Mouse (Mus musculus) intestine, embryonic 16.5 days (tissue): ENCODE results near the gene Siah1a. TPM values are rescaled to one million over a fixed set of nuclear protein-coding genes. Genes with fewer than 3 reads are reported as not detected.
A peak's percentile ranks its signal among the peaks of the same experiment; 100 is the strongest.

Source experiments
- ATAC-seq: fragments of 200-750 bp; cut with Nextera tagmentation; 2 replicates; pipeline ENCODE4 v1.8.0; 2017; ENCODE audit warnings: moderate TSS enrichment, moderate library complexity
- H3K27ac ChIP-seq: fragments of 300-500 bp; sonication (generic); 2 replicates; pipeline ENCODE4 v1.5.1; 2014; ENCODE audit warnings: mild to moderate bottlenecking, low read length
- H3K27me3 ChIP-seq: fragments of 300-500 bp; sonication (generic); replicated peaks from 2 replicates; pipeline ENCODE4 v1.6.1; 2014; ENCODE audit warnings: low read length, control low read depth, mixed read lengths; ENCODE audit not compliant: control insufficient read depth, insufficient read depth
- H3K36me3 ChIP-seq: fragments of 300-500 bp; sonication (generic); 2 replicates; pipeline ENCODE4 v1.6.1; 2014; ENCODE audit warnings: low read length, control low read depth; ENCODE audit not compliant: control insufficient read depth, insufficient read depth
- H3K4me1 ChIP-seq: fragments of 300-500 bp; sonication (generic); 2 replicates; pipeline ENCODE4 v1.6.1; 2014; ENCODE audit warnings: low read length, control low read depth, mixed read lengths; ENCODE audit not compliant: control insufficient read depth, insufficient read depth
- H3K4me2 ChIP-seq: fragments of 300-500 bp; sonication (generic); 2 replicates; pipeline ENCODE4 v1.6.1; 2014; ENCODE audit warnings: low read depth, low read length, control low read depth
- H3K4me3 ChIP-seq: fragments of 300-500 bp; sonication (generic); 2 replicates; pipeline ENCODE4 v1.5.1; 2014; ENCODE audit warnings: mild to moderate bottlenecking, low read length
- H3K9ac ChIP-seq: fragments of 300-500 bp; sonication (generic); 2 replicates; pipeline ENCODE4 v1.6.1; 2014; ENCODE audit warnings: low read depth, low read length
- H3K9me3 ChIP-seq: fragments of 300-500 bp; sonication (generic); 2 replicates; pipeline ENCODE4 v1.6.1; 2016; ENCODE audit warnings: low read length, control low read depth; ENCODE audit not compliant: control insufficient read depth
- WGBS: fragments of 180-500 bp; shearing (Covaris S2); extraction: QIAGEN DNeasy Blood & Tissue Kit; methylation state at CpG from one replicate; pipeline ENCODE4 v1.1.7; 2014; 5-methylcytosine and 5-hydroxymethylcytosine counted together
- polyA plus RNA-seq: library from polyadenylated mRNA; unstranded; fragments of >200 nt; fragmentation: Nextera tagmentation; extraction: Ambion mirVana; gene quantifications from 2 replicates; pipeline ENCODE4 v1.2.1, GENCODE M21; 2015

Siah1a gene
- polyA plus RNA-seq, 1 experiment from 2014 or later, result 16.3 TPM

DNA sequence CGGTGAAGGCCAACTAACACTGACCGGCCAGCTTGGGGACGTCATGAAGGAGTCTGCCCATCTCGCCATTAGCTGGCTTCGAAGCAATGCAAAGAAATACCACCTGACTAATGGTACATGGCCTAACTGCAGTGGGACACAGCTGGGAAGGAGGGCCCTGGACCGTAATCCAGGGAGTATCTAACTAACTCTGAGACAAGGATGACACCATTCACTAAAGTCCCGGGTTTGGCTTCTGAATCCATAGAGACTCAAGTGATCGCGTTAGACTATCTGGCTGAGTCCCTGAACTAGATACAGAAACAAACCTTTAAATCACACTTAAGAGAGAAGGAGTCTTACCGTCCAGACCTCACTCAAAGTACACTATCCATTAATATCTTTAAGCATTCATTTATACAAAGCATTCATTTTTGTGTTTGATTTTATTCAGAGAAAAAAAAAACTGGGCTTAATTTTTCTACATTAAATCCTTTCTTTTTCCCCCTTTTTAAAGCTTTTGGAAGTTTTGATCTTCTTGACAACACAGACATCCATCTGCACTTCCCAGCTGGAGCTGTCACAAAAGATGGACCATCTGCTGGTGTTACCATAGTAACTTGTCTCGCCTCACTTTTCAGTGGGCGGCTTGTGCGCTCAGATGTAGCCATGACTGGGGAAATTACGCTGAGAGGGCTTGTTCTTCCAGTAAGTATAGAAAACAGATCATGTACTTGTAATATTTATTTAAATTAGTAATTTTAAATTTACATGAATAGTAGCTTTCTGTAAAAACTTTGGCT, 32.1 kb downstream of the Siah1a start:
- no peak for ATAC-seq
- Histone ChIP-seq H3K4me2 (no peak overlapping the region), H3K27me3 (no peaks in the 10 kb centered on the region), H3K27ac (no peak overlapping the region), H3K36me3 (no peaks in the 10 kb centered on the region; the same call in 1 of the 2 replicates), H3K9ac (no peak overlapping the region), H3K9me3 (no peaks in the 10 kb centered on the region), H3K4me3 (no peak overlapping the region), H3K4me1 (no peaks in the 10 kb centered on the region)
- 69% methylated on average over 14 of the region's 14 CpGs for WGBS

DNA sequence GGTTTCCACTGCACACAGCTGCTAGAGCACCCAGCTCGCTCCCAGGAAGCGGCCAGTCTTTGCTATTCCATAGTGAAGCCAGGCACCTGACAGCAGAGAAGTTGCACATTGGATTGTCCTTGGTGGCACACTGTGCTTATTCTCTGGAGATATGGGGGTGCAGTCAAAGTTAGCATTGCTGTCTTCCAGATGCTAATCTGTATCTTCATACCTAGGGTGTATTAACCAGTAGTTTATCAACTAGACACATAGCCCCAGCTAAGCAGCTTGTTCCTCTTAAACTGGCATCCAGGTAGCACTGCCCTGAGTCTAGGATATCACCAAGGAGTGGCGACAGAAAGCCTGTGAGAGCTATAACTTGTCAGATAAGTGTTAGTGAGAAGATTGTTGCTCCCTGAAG, 33.1 kb downstream of the Siah1a start:
- no peak overlapping the region for H3K9ac ChIP-seq
- H3K9me3 ChIP-seq, result no peaks in the 10 kb centered on the region
- H3K4me2 ChIP-seq, result no peak overlapping the region
- no peak overlapping the region for H3K27ac ChIP-seq
- ATAC-seq, result no peak
- 88% methylated on average over 3 of the region's 3 CpGs for WGBS
- H3K4me3 ChIP-seq, result no peak overlapping the region
- no peaks in the 10 kb centered on the region for H3K4me1 ChIP-seq
- H3K27me3 ChIP-seq, result no peaks in the 10 kb centered on the region
- H3K36me3 ChIP-seq, result no peaks in the 10 kb centered on the region; the same call in 1 of the 2 replicates

DNA sequence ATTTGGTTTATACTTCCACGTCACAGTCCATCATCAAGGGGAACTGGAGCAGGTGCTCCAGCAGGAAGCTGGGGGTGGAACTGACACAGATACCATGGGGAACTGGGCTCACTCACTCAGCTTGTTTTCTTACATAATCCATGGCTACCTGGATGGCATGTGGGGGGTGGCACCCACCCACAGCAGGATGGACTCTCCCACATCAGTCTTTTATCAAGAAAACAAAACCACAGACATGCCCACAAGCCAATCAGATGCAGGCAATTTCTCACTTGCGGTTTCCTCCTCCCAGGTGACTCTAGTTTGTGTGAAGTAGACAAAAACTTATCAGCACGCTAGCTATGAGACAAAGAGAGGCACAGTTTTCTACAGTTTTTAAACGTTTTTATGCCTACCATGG, 37.9 kb downstream of the Siah1a start:
- Histone ChIP-seq H3K4me2 (no peak overlapping the region), H3K27ac (no peak overlapping the region), H3K9me3 (no peaks in the 10 kb centered on the region), H3K27me3 (no peaks in the 10 kb centered on the region), H3K4me3 (no peak overlapping the region), H3K9ac (no peak overlapping the region), H3K4me1 (no peaks in the 10 kb centered on the region), H3K36me3 (0 out of 2 replicates have a peak, but pooled peaks cover 3% of the 10 kb centered on the region)
- WGBS, result 66% methylated on average over 4 of the region's 4 CpGs
- ATAC-seq, result no peak

DNA sequence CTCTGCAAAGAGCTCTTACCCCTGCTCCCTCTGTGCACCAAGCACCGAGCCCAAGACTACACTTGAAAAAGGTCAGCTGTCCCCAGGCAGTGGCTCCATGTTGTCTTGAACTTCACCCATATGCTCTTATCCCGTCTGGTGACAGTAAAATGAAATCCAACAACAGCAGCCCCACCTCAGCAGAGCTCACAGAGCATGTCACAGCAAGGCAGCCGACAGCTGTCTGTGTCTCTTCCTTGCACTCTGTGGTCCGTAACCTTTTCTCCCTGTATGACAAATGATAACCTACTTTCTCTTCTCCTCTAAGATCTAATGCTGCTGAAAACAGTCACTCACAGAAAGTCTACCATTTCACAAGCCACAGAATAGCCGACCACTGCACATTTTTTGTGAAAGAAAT, 39.0 kb downstream of the Siah1a start:
- 0 out of 2 replicates have a peak, but pooled peaks cover 3% of the 10 kb centered on the region for H3K36me3 ChIP-seq
- H3K9me3 ChIP-seq, result no peaks in the 10 kb centered on the region
- no peak overlapping the region for H3K4me3 ChIP-seq
- 75% methylated on average over 5 of the region's 5 CpGs for WGBS
- H3K4me1 ChIP-seq, result no peaks in the 10 kb centered on the region
- H3K27me3 ChIP-seq, result no peaks in the 10 kb centered on the region
- ATAC-seq, result no peak
- H3K27ac ChIP-seq, result no peak overlapping the region
- no peak overlapping the region for H3K4me2 ChIP-seq
- H3K9ac ChIP-seq, result no peak overlapping the region

GRCm38 (mm10) chr8:86705317-86705716, 40.4 kb downstream of the Siah1a start:
- Histone ChIP-seq H3K27ac (no peak overlapping the region), H3K9me3 (no peaks in the 10 kb centered on the region), H3K36me3 (0 out of 2 replicates have a peak, but pooled peaks cover 3% of the 10 kb centered on the region), H3K4me1 (no peaks in the 10 kb centered on the region), H3K4me3 (no peak overlapping the region), H3K4me2 (no peak overlapping the region), H3K27me3 (no peaks in the 10 kb centered on the region), H3K9ac (no peak overlapping the region)
- 88% methylated on average over 3 of the region's 3 CpGs for WGBS
- no peak for ATAC-seq

DNA sequence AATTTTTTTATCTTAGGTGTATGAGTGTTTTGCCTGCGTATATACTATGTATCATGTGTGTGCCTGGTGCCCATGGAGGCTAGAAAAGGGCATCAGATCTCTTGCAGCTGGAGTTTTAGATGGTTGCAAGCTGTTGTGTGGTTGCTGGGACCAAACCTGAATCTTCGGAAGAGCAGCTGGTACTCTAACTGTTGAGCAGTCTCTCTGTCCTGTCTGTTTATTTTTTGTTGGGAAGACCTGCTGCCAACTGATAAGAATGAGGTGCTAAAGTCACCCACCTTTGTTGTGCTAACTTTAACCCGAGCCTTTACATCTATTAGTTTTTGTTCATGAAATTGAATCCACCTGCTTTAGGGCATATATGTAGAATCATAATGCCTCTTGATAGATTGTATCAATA, 43.3 kb downstream of the Siah1a start:
- ATAC-seq, result no peak
- Histone ChIP-seq H3K9me3 (no peaks in the 10 kb centered on the region), H3K9ac (no peak overlapping the region), H3K36me3 (0 out of 2 replicates have a peak, but pooled peaks cover 3% of the 10 kb centered on the region), H3K4me1 (no peaks in the 10 kb centered on the region), H3K27ac (no peak overlapping the region), H3K27me3 (no peaks in the 10 kb centered on the region), H3K4me2 (no peak overlapping the region), H3K4me3 (no peak overlapping the region)
- 80% methylated on average over 3 of the region's 3 CpGs for WGBS

DNA sequence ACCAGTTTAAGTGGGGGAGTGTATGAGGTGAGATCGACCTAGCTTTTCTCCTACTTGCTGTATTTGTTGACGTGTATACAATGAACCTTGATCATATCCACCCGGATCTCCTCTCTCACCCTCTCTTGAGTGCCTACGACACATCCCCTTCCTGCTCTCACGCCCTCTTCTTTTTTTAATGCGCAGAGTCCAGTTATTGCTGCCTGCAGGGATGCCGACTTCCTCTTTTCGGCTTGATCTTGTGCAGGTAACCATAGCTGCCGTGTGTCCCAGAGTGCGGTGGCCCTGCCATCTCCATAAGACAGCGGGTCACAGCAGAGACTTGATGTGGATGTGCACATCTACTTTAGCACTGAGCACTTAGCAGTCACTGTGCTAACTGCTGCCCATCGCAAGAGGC, 46.3 kb downstream of the Siah1a start:
- no peak overlapping the region for H3K27ac ChIP-seq
- no peaks in the 10 kb centered on the region for H3K27me3 ChIP-seq
- H3K36me3 ChIP-seq, result 0 out of 2 replicates have a peak, but pooled peaks cover 3% of the 10 kb centered on the region
- H3K4me3 ChIP-seq, result no peak overlapping the region
- ATAC-seq, result no peak
- H3K4me1 ChIP-seq, result no peaks in the 10 kb centered on the region
- 84% methylated on average over 12 of the region's 12 CpGs for WGBS
- H3K9me3 ChIP-seq, result no peaks in the 10 kb centered on the region
- no peak overlapping the region for H3K4me2 ChIP-seq
- no peak overlapping the region for H3K9ac ChIP-seq

- Histone ChIP-seq H3K4me3 (no peak overlapping the region), H3K9ac (no peak overlapping the region), H3K27ac (no peak overlapping the region), H3K4me2 (no peak overlapping the region), H3K9me3 (no peaks in the 10 kb centered on the region), H3K4me1 (no peaks in the 10 kb centered on the region), H3K27me3 (no peaks in the 10 kb centered on the region), H3K36me3 (0 out of 2 replicates have a peak, but pooled peaks cover 3% of the 10 kb centered on the region)
- ATAC-seq, result peak; percentile 55; the same call in 1 of the 2 replicates
- WGBS, result 63% methylated on average over 1 of the region's 1 CpGs
Observed at GRCm38 (mm10) chr8:86698811-86699421, 46.8 kb downstream of the Siah1a start.

DNA sequence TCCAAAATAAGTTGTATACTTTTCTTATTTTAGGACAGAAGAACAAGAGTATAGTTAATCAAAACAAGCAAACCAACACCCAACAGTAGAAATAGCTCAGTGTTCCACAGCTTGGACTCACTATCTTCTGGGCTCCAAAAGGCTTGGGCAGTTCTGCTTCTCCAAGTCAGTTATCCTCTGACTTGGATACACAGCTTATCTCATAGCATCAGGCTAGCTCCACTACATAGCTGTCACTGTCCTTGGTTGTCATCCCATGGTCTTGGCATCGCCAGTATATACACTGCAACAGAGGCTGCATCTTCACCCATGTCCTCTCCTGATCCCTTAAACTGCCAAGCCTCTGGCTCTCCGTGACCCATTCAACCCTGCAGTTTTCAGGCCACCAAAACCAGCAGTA, 50.0 kb downstream of the Siah1a start:
- Histone ChIP-seq H3K9ac (no peak overlapping the region), H3K4me3 (no peak overlapping the region), H3K27ac (no peak overlapping the region), H3K36me3 (0 out of 2 replicates have a peak, but pooled peaks cover 3% of the 10 kb centered on the region), H3K4me1 (no peaks in the 10 kb centered on the region), H3K27me3 (no peaks in the 10 kb centered on the region), H3K9me3 (no peaks in the 10 kb centered on the region), H3K4me2 (no peak overlapping the region)
- ATAC-seq, result no peak
- 94% methylated on average over 2 of the region's 2 CpGs for WGBS
